Mouse (Mus musculus) liver, adult (tissue): ENCODE data around the gene Cdk7.

Experiments
- GATA4 ChIP-seq: IDR thresholded peaks from 2 replicates; pipeline ENCODE4 v1.6.1; 2014; ENCODE audit warnings: mild to moderate bottlenecking, low read length; ENCODE audit not compliant: insufficient replicate concordance

Gene Cdk7

DNA sequence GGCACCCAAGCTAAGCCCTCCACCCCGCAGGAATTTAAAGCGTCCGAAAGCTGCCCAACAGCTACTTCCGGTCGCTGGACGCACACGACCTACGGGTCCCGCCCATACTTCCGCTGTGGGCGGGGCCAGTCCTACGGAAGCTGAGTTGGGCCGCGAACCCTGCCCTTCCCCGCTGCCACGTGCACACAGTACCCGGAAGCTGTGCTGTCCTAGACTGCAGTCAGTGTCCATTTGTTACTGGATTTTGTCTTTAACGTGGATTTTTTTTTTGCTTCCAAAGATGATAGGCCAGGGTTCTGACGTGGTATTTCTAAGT lies at the start of gene Cdk7:
TSS of gene Cdk7 (minus strand) at position 79 of the 316 bp plus-strand sequence.
- TF ChIP-seq GATA4: no peak

DNA sequence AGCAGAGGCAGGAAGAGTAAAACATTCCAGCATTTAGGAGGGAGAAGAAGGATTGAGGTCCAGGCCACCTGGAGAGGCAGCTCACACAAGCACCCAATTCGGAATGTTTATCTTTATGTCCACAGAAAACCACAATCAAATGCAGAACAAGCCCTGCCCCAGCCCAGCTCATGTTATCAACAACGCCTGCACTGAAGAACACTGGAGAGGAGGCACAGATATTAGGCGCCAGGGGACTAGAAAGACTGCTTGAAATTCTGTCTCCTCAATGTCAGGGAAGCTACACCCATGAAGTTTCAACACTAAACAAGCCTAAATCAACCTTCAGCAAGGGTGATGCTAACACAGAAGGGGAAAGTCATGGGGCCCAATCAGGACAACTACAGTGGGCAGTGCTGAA lies 46.8 kb upstream of the Cdk7 start:
- TF ChIP-seq GATA4: no peak

DNA sequence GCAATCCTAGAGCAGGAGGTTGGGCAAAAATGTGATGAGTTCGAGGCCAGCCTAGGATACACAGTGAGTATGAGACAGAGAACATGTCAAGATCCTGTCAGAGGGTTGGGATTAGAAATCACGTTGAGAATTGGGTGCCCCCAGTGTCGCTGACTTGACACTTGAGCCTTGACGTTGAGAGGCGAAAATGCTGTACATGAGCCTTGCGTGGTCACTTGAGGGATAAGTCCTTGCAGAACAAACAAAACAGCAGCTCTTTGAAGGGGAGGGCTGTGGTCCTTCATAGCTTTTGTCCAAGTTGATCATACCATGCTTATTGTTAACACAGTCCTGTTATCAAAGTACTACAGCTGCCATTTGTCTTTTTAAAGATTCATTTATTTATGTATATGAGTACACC lies 46.0 kb upstream of the Cdk7 start:
- TF ChIP-seq GATA4: no peak

DNA sequence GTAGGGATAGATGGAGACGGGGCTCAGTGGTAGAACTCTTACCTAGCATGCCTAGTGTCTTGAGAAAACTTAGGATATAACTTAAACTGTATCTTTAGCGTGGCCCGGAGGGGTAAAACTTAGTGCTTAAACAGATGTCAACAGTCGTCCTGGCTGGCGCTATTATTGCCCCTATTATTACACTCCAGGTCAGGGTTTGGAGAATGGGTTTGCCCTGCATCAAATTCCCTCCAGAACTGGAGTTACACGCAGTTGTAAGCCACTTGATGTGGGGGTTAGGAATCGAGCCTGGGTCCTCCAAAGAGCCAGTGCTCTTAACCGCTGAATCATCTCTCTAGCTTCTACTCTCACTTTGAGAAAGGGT lies 45.3 kb upstream of the Cdk7 start:
- no peak for TF ChIP-seq GATA4

DNA sequence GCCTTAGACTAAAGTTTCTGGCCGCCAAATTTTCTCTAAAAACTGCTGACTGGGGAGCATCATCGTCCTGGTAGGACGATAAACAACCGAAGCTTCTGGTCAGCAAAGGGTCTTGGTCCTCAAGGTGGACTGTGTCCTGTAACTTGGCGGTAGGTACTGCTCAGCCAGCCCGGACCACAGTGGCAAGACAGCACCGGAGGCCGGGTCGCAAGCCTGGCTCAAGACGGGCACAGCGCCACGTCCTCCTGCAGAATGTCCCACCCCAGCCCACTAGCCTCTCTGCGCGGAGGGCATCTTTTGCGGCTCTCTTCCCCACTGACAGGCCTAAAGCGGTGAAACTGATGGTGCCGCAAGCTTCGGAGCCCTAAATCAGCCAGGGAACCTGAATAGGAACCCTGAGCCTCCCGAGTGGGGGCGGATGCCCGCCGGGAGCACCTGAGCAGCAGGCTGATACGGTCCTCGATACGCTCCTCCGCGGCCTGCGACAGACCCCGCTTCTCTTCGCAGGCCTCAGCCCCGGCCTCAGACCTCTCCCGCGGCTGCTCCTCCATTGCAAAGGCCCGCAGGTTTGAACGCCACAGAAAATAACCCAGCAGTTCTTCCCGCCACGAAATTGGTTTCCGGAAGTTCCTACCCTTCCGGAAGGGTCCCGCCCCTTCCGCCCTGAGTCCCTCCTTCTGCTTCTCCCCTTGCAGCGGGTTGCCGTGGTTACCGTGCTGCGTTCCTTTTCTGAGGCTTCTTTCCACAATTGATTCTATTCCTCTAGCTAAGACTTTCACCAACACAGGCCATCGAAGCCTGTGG lies 44.7 kb upstream of the Cdk7 start, which contains the start of gene Cenph:
TSS of gene Cenph (minus strand) at position 648 of the 804 bp plus-strand sequence.
- TF ChIP-seq GATA4: no peak

DNA sequence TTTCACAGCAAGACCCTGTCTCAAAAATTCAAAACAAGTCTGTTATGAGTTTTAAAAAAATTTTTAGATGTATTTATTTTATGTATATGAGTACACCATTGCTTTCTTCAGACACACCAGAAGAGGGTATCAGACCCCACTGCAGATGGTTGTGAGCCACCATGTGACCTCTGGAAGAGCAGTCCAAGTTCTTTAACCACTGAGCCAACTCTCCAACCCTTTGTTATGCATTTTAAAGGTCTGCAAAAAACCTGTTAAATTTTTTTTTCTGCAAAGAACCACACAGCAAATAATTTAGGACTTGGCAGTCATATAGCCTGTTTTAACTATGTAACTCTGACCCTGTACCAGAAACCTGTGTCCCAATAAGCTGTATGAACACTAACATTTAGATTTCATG lies 44.0 kb upstream of the Cdk7 start:
- TF ChIP-seq GATA4: no peak

DNA sequence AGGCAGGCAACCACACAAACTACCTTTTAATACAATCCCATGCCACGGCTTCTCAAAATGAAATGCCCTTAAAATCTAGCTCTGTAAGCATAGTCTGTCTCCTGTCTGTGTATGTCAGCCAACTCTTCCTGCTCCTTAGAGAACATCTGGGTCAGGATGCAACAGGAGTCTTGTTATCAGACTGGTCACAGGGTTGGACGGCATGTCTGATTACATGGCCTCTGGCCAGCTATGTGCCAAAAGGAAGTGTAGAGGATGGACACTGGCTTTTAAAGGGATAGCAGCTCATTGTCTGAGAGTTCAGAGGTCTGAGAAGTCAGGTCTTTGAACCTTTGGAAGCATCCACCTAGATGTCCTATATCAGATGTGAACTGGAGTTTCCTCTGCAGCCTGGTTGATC lies 24.6 kb upstream of the Cdk7 start:
- TF ChIP-seq GATA4: peak; percentile 91

DNA sequence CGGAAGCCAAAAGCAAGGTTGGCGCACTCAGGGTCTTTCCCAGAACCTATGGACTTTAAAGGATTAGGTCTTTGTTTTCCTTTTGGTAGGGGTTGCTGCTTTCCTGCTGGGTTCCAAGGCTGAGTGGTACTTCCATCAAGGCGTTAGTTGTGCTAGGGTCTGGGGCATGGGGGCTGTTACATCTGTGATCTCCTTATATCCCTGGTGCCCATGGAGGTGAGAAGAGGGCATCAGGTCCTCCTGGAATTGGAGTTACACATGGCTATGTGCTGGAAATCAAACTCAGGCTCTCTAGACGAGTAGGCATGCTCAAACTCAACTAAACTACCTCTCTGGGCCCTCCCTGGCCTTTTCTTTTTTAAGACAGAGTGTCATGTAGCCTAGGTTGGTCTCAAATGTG lies 23.4 kb upstream of the Cdk7 start:
- no peak for TF ChIP-seq GATA4

DNA sequence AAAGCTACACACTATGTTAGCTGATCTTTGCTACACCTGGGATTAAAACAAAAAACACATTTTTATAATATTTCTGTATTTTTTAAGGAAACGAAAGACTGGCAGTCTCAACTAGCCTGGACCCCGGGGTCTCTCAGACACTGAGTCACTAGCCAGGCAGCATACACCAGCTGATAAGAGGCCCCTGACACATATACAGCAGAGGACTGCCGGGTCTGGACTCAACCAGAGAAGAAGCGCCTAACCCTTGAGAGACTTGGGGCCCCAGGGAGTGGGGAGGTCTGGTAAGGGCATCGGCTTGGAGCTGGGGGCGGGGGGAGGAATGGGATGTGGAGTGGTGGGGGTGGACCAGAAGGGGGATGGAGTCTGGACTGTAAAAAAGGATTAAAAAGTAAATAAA lies 22.3 kb upstream of the Cdk7 start:
- TF ChIP-seq GATA4: no peak

DNA sequence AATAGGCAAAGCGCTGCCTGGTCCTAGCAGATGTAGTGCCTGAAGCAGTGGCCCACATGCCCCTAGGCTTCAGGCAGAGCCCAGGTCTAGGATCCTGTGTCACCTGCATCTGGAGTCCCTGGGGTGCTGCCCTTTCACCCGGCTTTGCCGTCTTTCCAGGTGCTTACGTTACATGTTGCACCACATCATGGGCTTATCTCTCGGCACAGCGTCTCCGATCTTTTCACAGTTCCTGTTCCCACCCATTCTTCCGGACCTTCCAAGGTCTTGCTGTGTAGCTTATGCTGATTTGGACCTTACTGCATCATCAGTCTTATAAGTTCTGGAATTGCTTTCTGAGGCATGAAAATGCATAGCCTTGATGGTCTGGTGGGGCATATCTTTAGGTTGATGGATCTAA lies 21.8 kb upstream of the Cdk7 start:
- TF ChIP-seq GATA4: no peak

DNA sequence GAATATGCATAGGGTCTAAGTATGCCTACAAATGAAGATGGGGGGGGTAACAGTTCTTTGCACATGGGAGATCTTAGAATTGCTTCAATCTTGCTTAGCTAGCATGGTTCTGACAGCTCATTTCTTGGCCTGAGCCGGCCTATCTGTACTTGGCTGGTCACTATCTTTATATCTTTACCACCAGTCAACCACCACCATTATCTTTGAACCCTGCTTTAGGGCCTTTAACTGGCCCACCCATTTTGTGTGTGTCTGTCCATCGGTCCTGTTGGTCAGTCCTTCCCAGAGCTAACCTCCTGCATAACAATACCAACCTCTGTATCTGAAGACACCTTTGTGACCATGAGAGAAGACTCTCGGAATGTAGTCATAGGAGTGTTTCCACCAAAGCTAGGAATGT lies 20.7 kb upstream of the Cdk7 start:
- no peak for TF ChIP-seq GATA4

DNA sequence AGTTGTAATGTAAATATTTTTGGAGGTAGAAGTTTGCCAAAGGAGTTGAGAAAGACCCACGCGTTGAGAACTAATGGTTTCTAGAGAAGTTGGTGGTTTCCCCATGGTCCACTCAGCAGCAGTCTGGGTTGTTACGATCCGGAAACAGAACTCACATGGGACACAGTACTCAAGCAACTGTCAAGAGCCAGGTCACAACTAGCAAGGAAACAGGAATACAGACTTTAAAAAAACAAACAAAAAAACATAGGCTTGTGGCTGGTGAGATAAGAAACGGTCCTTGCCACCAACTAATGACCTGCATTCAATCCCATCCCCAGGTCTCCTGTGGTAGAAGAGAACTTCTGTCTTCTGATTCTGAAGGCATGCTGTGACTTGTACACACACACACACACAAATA lies 20.1 kb upstream of the Cdk7 start:
- no peak for TF ChIP-seq GATA4

DNA sequence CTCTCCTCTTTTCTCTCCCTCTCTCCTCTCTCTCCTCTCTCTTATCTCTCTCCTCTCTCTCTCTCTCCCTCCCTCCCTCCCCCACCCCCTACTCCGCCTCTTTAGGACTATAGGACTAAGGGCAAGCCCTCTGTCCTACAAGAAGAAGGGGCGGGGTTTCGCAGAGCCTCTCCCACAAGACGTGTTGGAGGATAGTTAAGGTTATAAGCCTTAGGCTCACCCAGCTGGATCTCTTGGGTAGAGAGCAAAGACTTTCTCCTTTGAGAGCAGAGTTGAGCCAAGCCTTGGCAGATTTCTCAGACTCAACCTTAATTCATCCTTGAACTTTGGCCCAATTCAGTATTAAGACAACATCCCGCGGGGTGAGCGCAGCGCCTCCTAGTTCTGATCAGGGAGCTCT lies 17.9 kb upstream of the Cdk7 start:
- no peak for TF ChIP-seq GATA4

DNA sequence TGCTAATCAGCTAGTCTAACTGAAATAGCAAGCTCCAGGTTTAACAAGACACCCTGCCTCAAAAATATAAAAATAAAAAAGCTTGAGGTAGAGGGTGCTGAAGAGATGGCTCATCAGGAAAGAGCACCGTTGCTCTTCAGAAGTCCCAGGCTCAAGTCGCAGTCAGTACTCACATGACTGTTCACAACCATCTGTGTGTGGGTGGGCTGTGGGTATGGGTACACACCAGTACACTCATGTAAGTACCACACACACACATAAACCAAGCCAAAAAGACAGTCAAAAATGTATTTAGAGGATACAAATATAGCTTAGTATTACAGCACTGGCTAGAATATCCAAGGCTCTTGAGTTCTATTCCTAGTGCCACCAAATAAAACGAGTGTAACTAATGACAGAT lies 15.4 kb upstream of the Cdk7 start:
- no peak for TF ChIP-seq GATA4

DNA sequence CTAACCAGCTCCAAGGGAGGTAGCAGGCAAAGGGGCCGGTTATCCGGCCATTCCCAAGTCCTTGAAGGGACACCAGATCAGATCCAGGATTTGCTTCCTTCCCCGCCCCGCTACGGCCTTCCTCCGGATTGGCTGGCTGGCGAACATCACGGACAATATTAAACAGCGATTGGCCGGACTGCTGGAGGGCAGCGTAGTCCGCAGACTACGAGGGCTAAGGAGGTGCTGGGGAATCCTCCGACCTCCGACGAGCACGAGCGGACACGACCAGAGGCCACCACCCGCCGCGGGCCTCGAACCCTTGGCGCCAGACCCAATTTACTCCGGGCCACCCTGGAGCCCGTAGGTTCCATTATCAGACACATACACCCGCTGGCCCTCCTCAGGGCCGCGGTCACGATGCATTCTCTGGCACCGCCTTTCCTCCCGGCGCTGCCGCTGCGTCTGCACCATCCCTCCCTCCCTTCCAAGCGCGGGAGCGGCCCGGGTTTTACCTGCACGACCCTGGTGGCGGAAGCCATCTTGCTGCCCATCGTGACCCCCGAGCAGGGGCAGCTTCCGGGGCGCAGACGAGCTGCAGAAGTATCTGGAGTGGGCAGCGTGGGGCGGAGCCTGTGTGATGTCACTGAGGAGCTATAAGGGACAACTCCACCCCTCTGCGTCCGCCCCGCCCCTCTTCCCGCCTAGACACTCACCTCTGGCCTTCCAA lies 13.5 kb upstream of the Cdk7 start, which contains the start of gene Mrps36:
TSS of gene Mrps36 (minus strand) at position 624 of the 709 bp plus-strand sequence.
- no peak for TF ChIP-seq GATA4

DNA sequence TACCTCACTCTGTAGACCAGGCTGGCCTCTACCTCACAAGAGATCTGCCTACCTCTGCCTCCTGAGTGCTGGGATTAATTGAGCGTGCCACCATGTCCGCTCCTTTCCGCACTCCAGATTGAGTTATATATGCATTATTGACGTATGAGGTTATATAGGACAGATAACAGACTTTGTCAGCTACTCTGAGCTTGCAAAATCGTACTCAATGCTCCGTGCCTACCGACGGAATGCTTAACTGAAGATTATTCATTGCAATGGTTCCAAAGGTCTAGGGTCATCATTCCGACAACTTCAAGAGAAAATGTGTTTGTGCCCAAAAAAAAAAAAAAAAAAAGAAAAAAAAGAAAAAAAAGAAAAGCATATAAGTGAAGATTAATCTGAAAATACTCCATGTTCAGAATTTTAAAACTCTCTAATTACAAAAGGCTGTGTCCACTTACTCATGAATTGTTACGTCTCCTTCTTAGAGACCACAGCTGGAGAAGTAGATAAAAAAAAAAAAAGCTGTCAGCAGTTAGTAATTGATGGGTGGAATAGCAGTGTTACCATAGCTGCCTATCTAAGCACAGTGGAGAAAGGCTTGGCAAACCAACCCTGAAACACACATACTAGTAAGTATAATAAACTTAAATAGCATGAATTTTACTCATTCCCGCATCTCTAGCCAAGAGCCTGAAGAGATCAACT lies 12.8 kb upstream of the Cdk7 start:
- no peak for TF ChIP-seq GATA4
